Mouse (Mus musculus) heart, postnatal 25 days (tissue): ENCODE data around the gene Itgb6. TPM values are rescaled to one million over a fixed set of nuclear protein-coding genes. Genes with fewer than 3 reads are reported as not detected.

Source experiments
- DNase-seq: peaks from one replicate; pipeline ENCODE4 v3.0.0; 2022; ENCODE audit warnings: low spot score
- intact Hi-C: fragments of 180-260 bp; cut with DNase I; formaldehyde crosslinking; loops from one replicate; pipeline ENCODE4 v1.15.1; 2025
- total RNA-seq, 2 experiments: library from RNA; stranded (reverse); gene quantifications; 2 replicates each; pipeline ENCODE4 v1.2.3; 2021

The Itgb6 gene
- total RNA-seq, 2 experiments from 2014 or later = 23.0 to 25.0 TPM

DNA sequence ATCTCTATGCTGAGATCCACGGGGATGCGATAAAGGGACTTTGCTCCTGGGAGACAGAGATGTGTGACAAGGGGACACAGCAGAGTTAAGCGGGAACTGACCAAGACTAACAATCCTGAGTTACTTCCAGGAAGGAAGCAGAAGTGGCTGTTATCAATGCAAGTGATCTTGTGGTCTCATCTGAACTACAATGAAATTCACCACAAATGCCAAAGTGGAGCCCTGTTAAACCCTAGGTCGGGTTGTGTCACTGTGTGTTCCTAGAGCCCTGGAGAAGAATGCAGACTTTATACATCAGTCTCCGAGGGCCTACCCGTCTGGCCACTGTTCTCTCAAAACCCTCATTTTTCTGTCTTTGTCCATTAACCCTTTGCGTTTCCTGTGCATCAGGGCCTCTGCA lies 8.0 kb downstream of the Itgb6 start:
- intact Hi-C loops = no loop called here
- no peak for DNase-seq

DNA sequence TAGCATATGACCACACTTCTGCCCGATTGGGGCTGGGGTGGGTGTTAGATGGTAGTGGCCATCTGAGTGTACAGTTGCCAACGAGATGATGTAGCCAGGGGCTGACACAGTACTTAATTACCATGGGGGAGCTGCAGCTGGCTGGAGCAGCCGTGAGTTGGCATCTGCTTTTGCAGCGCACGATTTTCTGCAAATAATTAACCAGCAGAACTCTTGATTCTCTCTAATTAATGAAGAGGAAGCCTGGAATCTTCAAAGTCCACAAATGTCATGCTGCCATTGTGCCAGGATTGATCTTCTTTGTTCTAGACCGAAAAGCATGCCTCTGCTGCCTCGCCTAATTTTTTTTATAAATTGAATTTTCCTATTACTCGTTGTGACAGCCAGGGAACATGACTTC lies 8.6 kb downstream of the Itgb6 start:
- intact Hi-C loops = no loop called here
- DNase-seq = no peak

DNA sequence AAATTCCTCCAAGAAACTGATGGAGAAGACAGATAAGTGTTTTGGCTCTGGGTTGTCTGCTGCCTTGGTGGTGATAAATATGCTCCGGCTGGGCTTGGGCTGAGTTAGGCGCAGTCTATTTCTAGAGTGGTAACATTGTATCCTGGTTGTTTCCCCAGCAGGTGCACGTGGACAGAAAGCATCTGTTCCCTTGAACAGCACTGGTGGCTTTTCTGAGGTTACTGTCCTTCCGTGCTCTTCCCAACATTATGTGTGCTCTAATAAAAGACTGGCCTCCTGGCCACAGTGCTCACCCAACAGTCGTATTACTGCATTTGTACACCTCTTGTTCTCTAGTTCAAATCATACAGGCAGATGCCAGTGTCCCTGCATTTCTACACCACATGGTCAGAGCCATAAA lies 9.6 kb downstream of the Itgb6 start:
- intact Hi-C loops = no loop called here
- no peak for DNase-seq

DNA sequence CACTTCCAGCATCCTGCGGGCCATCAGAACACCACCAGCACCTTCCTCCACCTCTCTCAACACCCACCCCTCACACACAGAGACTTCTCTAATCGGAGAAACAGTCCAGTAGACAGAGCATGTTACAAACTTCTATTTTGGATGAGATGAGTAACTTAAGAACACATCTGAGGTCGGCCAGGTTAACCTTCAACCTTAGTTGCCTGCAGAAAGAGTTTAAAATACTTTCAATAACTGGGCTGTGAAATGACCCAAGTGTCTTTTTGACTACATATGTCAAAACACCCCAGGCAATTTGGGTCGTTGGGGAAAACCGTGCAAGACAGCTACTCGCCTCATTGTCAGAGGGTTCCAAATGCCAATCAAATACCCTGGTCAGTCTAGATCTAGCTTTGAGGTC lies 10.0 kb downstream of the Itgb6 start:
- intact Hi-C loops = no loop called here
- DNase-seq = no peak

DNA sequence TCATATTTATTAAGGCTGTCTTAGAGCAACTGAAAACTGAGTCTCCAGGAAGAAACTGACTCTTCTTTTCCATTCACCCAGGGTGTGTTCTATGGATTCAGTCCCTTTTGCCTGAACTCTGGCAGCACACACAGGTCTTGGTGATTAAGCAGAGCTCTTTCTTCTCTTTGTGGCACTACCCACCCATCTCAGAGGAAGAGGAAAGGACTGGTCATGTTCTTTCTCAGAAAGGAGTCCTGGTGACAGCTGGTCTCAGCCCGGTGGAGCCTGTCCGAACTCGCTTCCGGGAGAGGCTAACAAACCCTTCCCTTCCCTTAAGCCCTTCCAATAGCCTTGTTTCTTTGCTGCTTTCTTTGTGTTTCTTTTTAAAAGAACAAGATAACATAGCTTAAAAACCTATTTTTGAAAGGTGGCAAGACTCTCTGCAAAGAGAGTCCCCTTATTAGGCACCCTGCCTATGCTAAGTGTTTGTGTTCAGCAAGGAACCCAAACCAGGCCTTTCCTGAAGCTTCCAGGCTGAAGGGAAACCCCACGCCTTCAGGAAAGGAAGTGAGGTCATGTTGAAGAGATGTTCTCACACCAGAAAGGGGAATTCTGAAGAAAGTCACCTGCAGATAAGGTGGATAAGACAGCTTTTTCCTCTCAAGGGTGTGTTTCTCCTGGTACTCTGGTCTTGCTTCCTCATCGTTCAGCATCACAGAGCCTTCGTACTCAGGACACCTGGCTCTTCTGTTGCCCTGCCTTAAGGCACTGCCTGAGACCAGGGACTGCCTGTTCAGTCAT lies 11.2 kb downstream of the Itgb6 start:
- intact Hi-C loops = no loop called here
- no peak for DNase-seq

DNA sequence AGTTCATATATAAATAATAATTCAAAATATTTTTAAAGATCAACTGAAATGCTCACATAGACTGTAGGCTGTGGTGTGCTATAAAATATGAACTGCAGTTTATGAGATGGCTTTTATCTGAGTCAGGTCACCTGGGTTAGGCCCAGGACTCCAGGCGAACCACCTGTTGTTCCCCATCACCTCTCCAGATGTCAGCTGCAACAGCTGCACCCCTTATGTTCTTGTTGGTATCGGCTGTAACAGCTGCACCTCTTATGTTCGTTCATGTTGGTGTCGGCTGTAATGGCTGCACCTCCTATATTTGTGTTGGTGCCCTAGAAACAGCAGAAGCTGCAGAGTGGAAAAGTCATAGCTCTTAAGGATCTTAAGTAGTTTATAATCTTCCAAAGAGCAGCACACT lies 12.1 kb downstream of the Itgb6 start:
- intact Hi-C loops = no loop called here
- no peak for DNase-seq

DNA sequence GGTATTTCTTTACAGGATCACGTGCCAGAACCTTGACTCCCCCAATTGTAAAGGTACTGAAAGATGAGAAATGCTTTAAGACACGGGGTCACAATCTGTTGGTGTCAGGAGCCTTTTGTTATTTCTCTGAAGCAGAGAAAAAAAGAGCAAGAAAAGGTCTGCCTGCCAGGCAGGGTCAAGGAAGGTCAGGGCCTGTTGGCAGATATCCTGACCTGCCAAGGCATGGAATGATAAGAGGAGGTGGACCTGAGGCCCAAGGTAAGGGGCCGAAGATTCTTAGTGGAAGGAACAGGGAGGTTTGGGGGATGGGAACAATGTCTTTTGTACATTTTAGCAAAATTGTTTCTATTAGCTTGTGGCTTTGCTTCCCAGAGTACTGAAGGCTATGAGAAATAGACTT lies 13.8 kb downstream of the Itgb6 start:
- intact Hi-C loops = no loop called here
- DNase-seq = no peak

DNA sequence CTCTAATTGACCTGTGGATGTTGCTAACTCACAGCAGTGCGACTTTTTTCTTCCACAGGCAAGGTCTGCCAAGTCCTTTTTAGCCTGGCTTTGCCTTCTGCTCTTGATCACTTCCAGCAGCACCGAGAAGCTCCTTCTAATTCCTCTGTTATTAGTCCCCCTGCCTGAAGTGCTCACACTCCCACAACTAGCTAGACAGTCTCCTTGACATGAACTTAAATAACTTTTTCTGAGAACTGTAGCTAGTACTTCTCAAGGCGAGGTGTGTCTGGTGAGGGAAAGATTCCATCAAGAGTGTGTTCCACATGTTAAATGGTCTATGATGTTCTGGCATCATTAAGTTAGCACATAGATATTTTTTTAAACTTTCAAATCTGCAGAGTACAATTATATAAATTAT lies 15.6 kb downstream of the Itgb6 start:
- intact Hi-C loops = no loop called here
- no peak for DNase-seq

DNA sequence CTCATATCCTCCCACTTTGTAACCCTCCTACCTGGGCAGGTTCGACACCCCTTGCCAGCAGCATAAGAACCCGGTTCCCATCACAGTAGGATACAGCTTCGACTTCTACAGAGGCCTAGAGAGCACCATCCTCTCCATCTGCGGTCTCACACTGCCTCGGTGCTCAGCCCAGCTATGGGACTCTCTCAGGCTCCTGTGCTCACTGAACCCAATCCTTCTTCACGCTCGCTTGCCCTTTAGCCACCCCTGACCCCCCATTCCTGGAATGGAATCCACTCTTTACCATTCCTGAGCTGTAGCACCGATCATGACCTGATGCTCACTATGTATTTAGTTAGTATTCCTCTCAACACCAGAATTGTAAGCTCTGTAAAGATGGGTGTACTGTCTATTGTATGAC lies 17.0 kb downstream of the Itgb6 start:
- no peak for DNase-seq
- intact Hi-C loops = no loop called here

DNA sequence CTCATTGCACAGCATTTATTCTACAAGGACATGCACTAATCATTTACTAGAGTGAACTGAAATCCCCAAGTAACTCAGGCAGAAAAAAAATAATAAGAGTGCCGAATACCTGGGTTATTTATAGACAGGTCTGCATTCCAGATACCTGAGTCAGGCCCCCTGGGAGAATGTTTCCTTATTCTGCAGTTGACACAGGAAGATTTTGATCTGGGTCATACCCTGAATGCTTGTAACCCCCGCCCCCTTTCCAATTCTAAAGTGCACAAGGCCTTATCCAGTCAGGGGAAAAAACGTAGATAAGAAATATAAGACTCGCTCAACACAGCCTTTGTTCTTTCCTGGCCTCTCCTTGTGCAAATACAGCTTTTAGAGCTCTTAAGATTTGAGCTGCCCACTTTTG lies 19.1 kb downstream of the Itgb6 start:
- no peak for DNase-seq
- intact Hi-C loops = no loop called here

DNA sequence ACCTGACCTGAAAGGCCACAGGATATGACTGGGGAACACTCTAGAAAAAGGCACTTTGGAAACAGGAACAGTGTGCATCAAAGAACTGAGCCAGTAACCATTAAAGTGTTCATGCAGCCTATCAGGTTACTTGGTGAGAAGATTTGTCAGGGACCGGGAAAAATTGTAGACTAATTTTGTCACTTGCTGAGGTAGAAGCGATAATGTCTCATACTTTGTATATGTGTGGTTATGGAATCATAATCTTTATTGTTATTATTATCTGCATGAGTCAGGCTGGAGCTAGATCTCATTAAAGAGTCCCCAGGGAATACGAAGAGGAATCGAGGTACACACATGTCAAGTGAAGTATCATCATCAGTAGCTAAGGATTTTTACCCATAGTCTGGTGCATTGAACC lies 21.5 kb downstream of the Itgb6 start:
- intact Hi-C loops = no loop called here
- DNase-seq = no peak

DNA sequence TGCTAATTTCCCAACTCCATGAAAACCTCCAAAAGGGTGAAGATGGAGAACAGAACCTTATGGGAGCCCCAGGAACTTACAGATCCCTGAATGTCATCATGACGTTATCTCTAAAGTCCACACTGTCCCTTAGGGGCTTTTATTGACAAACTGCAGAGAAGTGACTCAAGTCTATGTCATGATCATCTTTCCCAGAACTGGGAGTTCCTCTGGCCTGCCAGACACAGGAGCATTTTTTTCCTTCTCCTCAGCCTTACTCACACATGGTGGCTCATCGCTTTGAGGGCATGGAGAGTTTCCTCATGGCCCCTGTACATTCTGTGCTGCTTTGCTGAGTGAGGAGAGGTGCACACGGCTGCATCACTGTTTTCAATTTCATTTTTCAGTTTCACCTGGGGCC lies 22.4 kb downstream of the Itgb6 start:
- DNase-seq = no peak
- intact Hi-C loops = no loop called here

DNA sequence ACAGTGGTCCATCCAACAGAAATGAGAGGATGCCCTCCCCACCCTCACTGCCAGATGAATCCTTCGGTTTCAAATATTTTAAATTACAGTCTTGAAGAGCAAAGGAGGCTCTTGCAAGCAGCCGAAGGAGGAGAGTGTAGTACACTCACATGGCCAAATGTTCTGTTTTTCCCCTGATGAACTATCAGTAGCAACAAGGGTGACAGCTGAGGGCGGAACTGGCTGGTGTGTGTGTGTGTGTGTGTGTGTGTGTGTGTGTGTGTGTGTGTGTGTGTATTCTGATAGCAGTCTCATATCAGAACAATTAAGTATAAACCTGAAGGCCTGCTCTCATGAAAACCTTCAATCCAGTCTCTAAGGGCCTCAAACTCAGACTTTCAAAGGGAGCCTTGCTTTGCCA lies 22.9 kb downstream of the Itgb6 start:
- no peak for DNase-seq
- intact Hi-C loops = no loop called here

DNA sequence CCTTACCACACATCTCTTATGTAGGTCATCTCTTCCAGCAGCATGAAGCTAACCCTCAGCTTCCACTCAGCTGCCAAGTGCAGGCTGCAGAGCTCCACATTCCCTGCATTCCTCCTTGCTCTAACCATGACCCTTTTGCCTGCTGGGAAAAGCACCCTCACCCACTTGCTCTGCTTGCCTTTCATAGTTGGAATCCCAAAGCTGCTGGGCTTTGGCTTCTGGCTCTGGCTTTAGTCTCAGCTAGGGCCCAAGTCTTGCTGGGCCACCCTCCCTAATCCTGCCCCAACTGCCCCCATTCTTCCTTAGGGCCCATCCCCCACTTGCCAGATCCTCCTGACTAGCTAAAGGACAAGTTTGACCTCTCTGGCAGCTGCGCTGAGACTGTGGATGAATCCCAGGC lies 24.3 kb downstream of the Itgb6 start:
- DNase-seq = no peak

DNA sequence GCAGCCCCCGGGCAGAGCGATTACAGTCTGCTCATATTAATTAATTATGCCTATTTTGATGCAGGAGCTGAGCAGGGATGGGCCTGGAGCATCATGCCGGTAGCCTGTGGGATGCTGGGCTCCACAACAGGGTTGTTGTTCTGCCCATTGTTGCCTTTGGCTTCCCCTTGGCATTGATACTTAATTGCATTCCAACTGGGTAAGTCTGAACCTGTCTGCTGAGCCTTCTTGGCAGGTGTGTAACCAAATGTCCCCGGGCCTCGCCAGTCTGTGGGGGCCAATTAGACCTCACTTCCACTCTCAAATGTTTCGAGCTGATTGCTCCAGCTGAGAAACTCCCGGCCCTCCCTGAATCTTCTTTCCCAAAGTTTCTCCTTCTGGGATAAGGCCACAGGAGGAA lies 24.9 kb downstream of the Itgb6 start:
- intact Hi-C loops = no loop called here

More for the DNA sequence above, 24.3 kb downstream of the Itgb6 start:
- intact Hi-C loops = no loop called here

DNA sequence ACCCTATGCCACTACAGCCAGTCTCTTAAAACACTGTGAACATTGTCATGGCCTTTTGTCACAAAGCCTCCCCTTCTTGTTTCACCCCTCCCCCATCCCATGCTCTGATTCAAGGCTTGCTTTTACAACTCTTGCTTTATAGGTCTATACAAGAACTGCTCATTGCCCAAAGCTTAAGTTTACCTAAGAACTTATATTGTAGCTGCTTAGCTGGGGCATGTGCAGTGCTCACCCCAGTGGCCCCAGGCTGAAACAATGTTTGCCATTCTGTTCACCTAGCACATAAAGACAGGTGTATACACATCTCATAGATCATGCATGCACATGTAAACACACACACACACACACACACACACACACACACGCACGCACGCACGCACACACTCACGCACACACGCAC lies 25.9 kb downstream of the Itgb6 start:
- intact Hi-C loops = no loop called here

More for the DNA sequence above, 24.9 kb downstream of the Itgb6 start:
- DNase-seq = no peak

DNA sequence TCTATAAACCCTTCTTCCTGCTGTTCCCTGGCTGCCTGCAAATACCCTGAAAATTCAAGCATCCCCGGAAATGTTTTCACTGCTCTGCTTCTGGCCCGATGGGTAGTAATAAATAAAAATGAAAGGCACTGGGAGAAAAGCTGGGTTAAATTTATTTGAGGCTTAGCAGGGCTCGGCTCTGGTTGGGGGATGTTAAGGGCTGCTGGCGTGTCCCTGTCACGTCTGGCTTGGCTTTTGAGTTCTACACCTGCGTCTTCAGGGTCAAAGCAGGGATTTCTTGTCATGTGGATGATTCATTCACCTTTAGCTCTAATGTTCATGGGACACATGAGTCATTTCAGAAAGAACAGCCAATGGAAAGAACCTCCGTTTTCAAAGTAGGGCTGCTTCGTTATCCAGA lies 26.7 kb downstream of the Itgb6 start:
- DNase-seq = no peak
- intact Hi-C loops = no loop called here

More for the DNA sequence above, 25.9 kb downstream of the Itgb6 start:
- no peak for DNase-seq

DNA sequence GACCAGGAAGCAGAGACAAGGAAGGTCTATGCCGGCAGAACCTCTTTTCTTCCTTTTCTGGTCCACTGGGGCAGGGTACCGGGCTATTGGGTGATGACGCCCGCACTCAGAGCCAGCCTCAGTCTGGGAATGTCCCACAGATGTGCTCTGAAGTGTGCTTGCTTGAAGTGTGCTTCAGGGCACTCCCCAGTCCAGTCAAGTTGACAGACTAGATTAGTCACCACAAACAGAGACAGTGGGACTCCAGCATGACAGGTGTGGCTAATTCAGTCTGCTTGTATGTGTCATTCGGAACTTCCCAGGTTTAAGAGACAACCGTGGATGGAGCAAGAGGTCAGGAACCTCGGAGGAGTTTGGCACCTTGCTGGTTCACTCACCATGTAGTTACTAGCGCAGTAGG lies 27.9 kb downstream of the Itgb6 start:
- no peak for DNase-seq
- intact Hi-C loops = no loop called here

DNA sequence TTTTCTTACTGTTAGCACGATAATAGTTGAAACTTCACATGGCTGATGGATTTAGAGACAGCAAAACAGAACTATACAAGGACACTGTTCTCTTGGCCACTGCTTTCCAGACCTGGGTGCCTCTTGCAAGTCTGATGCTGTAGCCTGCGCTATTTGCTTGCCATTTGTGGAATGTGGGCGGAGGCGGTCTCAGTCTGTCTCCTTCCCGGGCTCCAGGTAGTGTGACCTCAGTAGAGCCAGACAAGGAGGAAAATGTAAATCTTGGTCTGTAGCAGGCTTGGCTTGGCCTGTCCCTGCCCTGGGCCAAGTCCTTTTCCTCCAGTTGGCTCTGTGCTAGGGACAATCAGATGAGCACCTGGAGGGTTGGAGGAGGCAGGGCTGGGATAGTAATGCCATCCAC lies 30.2 kb downstream of the Itgb6 start:
- DNase-seq = no peak
- intact Hi-C loops = no loop called here

DNA sequence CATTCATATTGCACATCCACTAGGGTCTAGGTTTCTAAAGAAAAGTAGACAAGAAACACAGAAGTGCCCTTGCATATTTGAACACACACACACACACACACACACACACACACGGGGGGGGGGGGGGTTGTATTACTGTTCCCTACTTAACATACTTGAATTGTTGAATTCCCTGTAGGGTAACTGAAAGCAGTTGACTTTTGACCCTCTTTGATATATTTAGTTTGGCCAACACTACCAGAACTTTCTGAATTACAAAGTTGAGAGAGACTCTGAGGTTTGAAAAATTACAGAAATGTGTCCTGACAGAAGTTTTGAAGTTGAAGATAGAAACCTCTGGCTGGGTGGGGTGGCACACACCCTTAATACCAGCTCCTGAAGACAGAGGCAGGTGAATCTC lies 32.2 kb downstream of the Itgb6 start:
- intact Hi-C loops = no loop called here
- DNase-seq = no peak

DNA sequence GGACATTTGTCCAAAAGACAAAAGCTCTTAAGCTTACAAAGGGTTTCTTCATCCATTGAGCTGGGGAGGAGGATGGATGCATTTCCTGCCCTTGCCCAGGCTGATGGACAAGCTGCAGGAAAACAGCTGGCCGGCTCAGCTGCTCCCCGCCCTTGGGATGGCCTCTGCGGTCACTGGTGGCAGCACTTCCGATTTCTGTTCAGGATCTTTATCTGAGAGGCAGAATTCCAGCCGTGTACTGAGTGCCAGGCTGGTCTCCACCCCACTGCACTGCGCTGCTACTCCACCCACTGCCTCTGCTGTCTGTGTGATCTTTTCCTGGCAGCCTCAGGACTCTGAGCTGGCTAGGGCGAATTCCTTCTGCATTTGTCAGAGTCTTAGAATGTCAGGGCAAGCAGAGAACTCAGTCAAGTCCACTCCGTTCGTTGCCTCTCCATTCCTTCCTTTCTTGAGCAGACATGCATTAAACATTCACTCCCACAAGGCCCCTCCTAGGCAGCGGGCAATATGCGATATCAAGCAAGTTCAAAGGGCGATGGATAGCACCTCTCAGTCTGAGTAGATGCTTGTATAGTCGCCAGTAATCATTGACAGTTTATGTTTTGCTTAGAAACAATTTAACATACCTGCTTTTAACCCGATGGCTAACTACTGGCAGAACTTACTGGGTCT lies 33.4 kb downstream of the Itgb6 start:
- intact Hi-C loops = no loop called here
- peak; percentile 67 for DNase-seq

DNA sequence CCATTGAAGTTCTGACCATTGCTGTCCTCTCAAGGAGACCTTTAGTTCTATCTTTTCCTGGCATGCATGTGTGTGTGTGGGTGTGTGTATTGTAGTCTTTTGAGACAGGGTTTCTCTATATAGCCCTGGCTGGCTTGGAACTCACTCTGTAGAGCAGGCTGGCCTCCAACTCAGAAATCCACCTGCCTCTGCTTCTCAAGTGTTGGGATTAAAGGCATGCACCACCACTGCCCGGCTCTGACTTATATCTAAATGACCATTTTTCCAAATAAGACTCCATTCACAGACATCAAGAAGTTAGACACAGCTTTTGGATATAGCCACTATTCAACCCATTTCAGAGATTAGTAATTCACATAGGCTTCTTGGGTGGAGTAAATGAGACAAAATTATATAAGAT lies 34.3 kb downstream of the Itgb6 start:
- no peak for DNase-seq
- intact Hi-C loops = no loop called here
